Mouse (Mus musculus) stomach, postnatal 0 days (tissue): Measurements from ENCODE around the gene Arid1b.

Experiments used
- CTCF ChIP-seq: IDR thresholded peaks from 2 replicates; pipeline ENCODE4 v1.5.1; 2016; ENCODE audit warnings: antibody characterized with exemption, low read depth, mild to moderate bottlenecking, moderate library complexity
- EP300 ChIP-seq: optimal IDR thresholded peaks from 2 replicates; pipeline ENCODE3; 2016; ENCODE audit warnings: antibody characterized with exemption

- no peak for TF ChIP-seq CTCF
- TF ChIP-seq EP300, result no peak
Observed at GRCm38 (mm10) chr17:5063471-5064176, 69.5 kb downstream of the Arid1b start.
